8 mouse cellular contexts compared by ENCODE assay signal in the genomic region with DNA sequence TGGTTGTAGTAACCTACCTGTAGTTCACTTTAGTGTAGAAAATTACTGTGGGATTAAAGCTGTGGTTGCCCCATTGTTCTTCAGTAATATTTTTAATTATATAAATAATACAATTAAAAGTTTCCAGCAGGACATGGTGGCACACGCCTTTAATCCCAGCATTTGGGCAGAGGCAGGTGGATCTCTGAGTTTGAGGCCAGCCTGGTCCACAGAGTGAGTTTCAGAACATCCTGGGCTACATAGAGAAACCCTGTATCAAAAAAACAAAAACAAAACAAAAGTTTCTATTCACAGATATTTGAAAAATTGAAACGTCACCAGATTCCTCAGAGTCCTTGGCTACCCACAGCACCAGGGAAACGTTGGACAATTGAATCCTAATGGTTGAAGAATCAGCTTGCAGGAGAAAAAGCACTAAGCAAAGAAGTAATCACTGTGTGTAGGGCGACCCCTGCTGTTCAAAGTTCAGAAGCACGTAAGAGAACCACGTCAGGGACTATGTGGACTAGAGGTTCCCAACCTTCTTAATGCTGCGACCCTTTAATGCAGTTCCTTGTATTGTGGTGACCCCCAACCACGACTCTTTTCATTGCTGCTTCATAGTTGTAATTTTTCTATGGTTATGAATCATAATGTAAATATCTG.
DNase-seq lines count a peak whose midpoint lies in the region; ATAC-seq and TF ChIP-seq lines count a peak whose summit lies in the region.

No protein-coding gene starts in this region.

- H3K27me3 ChIP-seq in cerebellum, adult 2 months (ENCODE audit: control insufficient read depth, insufficient read depth, low read length), result no peaks in the 10 kb centered on the region; the same call in 1 of the 2 replicates
- peaks cover 39% of the 10 kb centered on the region for H3K27me3 ChIP-seq in hindbrain, embryonic 13.5 days
- no peaks in the 10 kb centered on the region for H3K27me3 ChIP-seq in lung, postnatal 0 days (replicated peaks; ENCODE audit: insufficient read depth, low read length)

- 13% methylated on average over 8 of the region's 8 CpGs for WGBS in cerebellum, adult 2 months
- 16% methylated on average over 8 of the region's 8 CpGs for whole genome bisulfite sequencing in hindbrain, embryonic 13.5 days
- 12% methylated on average over 8 of the region's 8 CpGs for WGBS in lung, postnatal 0 days

- H3K4me1 ChIP-seq in cerebellum, adult 2 months (ENCODE audit: control insufficient read depth, insufficient read depth, low read length), result no peaks in the 10 kb centered on the region
- H3K4me1 ChIP-seq in hindbrain, embryonic 13.5 days (replicated peaks), result no peaks in the 10 kb centered on the region
- H3K4me1 ChIP-seq in lung, postnatal 0 days (ENCODE audit: insufficient read depth, low read depth, low read length), result no peaks in the 10 kb centered on the region

- H3K9me3 ChIP-seq in hindbrain, embryonic 13.5 days, result no peaks in the 10 kb centered on the region
- H3K9me3 ChIP-seq in lung, postnatal 0 days (ENCODE audit: low read length), result no peaks in the 10 kb centered on the region

- peak; percentile 75; the same call in 1 of the 2 replicates for TF ChIP-seq CTCF in cerebellum, adult 2 months (IDR thresholded peaks at IDR 0.05; ENCODE audit: borderline replicate concordance, insufficient read depth, low read depth, low read length)
- TF ChIP-seq CTCF in lung, postnatal 0 days (IDR thresholded peaks at IDR 0.05), result peak; percentile 92

- H3K4me3 ChIP-seq in cerebellum, adult 2 months (replicated peaks; ENCODE audit: insufficient read depth, low read depth, low read length), result no peak overlapping the region
- no peak overlapping the region for H3K4me3 ChIP-seq in hindbrain, embryonic 13.5 days
- no peak overlapping the region for H3K4me3 ChIP-seq in lung, postnatal 0 days (ENCODE audit: low read depth, low read length)

- ATAC-seq in hindbrain, embryonic 13.5 days (ENCODE audit: low FRiP score), result peak; percentile 66
- ATAC-seq in lung, postnatal 0 days, result peak; percentile 59

- no peak overlapping the region for H3K27ac ChIP-seq in cerebellum, adult 2 months (ENCODE audit: insufficient read depth, low read length)
- H3K27ac ChIP-seq in hindbrain, embryonic 13.5 days, result no peak overlapping the region
- H3K27ac ChIP-seq in lung, postnatal 0 days (ENCODE audit: low read length), result no peak overlapping the region

- H3K36me3 ChIP-seq in hindbrain, embryonic 13.5 days, result no peaks in the 10 kb centered on the region
- no peaks in the 10 kb centered on the region for H3K36me3 ChIP-seq in lung, postnatal 0 days (ENCODE audit: insufficient read depth, low read length)

- no peak overlapping the region for H3K9ac ChIP-seq in hindbrain, embryonic 13.5 days
- H3K9ac ChIP-seq in lung, postnatal 0 days (replicated peaks; ENCODE audit: low read depth), result no peak overlapping the region

- no peak overlapping the region for H3K4me2 ChIP-seq in hindbrain, embryonic 13.5 days
- no peak overlapping the region for H3K4me2 ChIP-seq in lung, postnatal 0 days (replicated peaks; ENCODE audit: low read depth, low read length)

- TF ChIP-seq POLR2A in cerebellum, adult 2 months (IDR thresholded peaks at IDR 0.05; ENCODE audit: borderline replicate concordance, insufficient read depth, low read length), result no peak

- peak; percentile 79 for DNase-seq in MN1 (ENCODE audit: low spot score)
- peak; percentile 65 to 77 for DNase-seq in cerebellum, adult 2 months
- peak; percentile 57 to 95 for DNase-seq in frontal cortex, adult 2 months (ENCODE audit: extremely low spot score in 1 of 2, low spot score in 1 of 2)
- peak; percentile 67 for DNase-seq in layer of hippocampus, adult 9-11 months
- DNase-seq in lung, postnatal 0 days (ENCODE audit: low spot score), result peak; percentile 83
- peak; percentile 58 for DNase-seq in ovary, postnatal 36 days (ENCODE audit: low spot score)
- DNase-seq in thymus, postnatal 14 days, result peak; percentile 74

- TF ChIP-seq EP300 in lung, postnatal 0 days (IDR thresholded peaks at IDR 0.05), result no peak
